ENCODE assay signal across 36 mouse cellular contexts in genomic region chr9:44440961-44441360, GRCm38 (mm10). TPM values are rescaled to one million over a fixed set of nuclear protein-coding genes. Genes with fewer than 3 reads are reported as not detected.
A peak's percentile ranks its signal among the peaks of the same experiment; 100 is the strongest.
DNase-seq lines count a peak whose midpoint lies in the region; TF ChIP-seq lines count a peak whose summit lies in the region.
"Had no signal": no experiment of that assay in that cellular context is flagged by ENCODE, and none has a peak within 500 bp of the region (broad histone marks: within the 10 kb centered on the region; RNA-seq: fewer than 3 reads in every experiment).

Foxr1 (minus strand) TSS chr9:44441136.

- H3K27ac ChIP-seq in ES-Bruce4 (ENCODE audit: insufficient read depth, low read length), result no peak within 1 kb of the TSS
- H3K27ac ChIP-seq: forebrain, embryonic 10.5 days; forebrain, embryonic 13.5 days; heart, adult 2 months; heart, embryonic 10.5 days; heart, embryonic 13.5 days; hindbrain, embryonic 12.5 days; hindbrain, embryonic 15.5 days had no signal

- H3K4me1 ChIP-seq in ES-Bruce4 (ENCODE audit: control insufficient read depth, insufficient read depth, low read length), result no peaks in the 10 kb centered on the region
- H3K4me1 ChIP-seq: forebrain, embryonic 13.5 days; heart, embryonic 10.5 days; heart, embryonic 13.5 days; hindbrain, embryonic 12.5 days; hindbrain, embryonic 15.5 days had no signal

- peak within 1 kb of the TSS; percentile 26 for H3K4me3 ChIP-seq in ES-Bruce4 (ENCODE audit: low read depth, low read length)
- H3K4me3 ChIP-seq: forebrain, embryonic 10.5 days; forebrain, embryonic 13.5 days; heart, adult 2 months; heart, embryonic 10.5 days; heart, embryonic 13.5 days; hindbrain, embryonic 12.5 days; hindbrain, embryonic 15.5 days had no signal

- no peaks in the 10 kb centered on the region for H3K27me3 ChIP-seq in ES-Bruce4 (ENCODE audit: control insufficient read depth, insufficient read depth, low read length, poor library complexity, severe bottlenecking)
- H3K27me3 ChIP-seq: forebrain, embryonic 13.5 days; heart, embryonic 13.5 days; hindbrain, embryonic 12.5 days; hindbrain, embryonic 15.5 days had no signal

- DNase-seq in A20 (ENCODE audit: low read depth, low spot score) (peak; percentile 74), R1 (ENCODE audit: low read depth, low spot score) (peak; percentile 91)
- DNase-seq in testis, postnatal 14 days (ENCODE audit: low spot score), result peak; percentile 64
- no peak for DNase-seq in urinary bladder, postnatal 36 days (ENCODE audit: low spot score in 2 of 2)
- DNase-seq in adrenal gland, adult 18-20 months (ENCODE audit: low spot score in 2 of 2), result no peak
- DNase-seq in kidney, postnatal 14 days, result no peak
- DNase-seq: adrenal gland, adult 2 months; adrenal gland, postnatal 14 days; cerebellum, adult 11-12 months; cerebellum, adult 8-10 months; cerebellum, postnatal 10 days; cerebellum, postnatal 36 days; embryo, embryonic 11 days; gastrocnemius, postnatal 10 days; gastrocnemius, postnatal 36 days; heart, adult 2 months; heart, postnatal 14 days; heart, postnatal 4 days had no signal

- H3K36me3 ChIP-seq in ES-Bruce4 (ENCODE audit: control insufficient read depth, insufficient read depth, low read length, poor library complexity, severe bottlenecking), result no peaks in the 10 kb centered on the region
- H3K36me3 ChIP-seq: forebrain, embryonic 10.5 days; G1E; heart, embryonic 10.5 days; heart, embryonic 13.5 days; hindbrain, embryonic 12.5 days; hindbrain, embryonic 15.5 days had no signal

- no peaks in the 10 kb centered on the region for H3K9me3 ChIP-seq in ES-Bruce4 (replicated peaks; ENCODE audit: control insufficient read depth, insufficient read depth, low read length, poor library complexity, severe bottlenecking)
- H3K9me3 ChIP-seq: forebrain, embryonic 13.5 days; G1E; heart, embryonic 10.5 days; heart, embryonic 13.5 days; hindbrain, embryonic 12.5 days; hindbrain, embryonic 15.5 days had no signal

- TF ChIP-seq POLR2A in ES-Bruce4 (IDR thresholded peaks at IDR 0.05; ENCODE audit: insufficient read depth, low read length), result no peak

- TF ChIP-seq CTCF in ES-Bruce4 (IDR thresholded peaks at IDR 0.05; ENCODE audit: low read depth, low read length), result no peak

- 0 out of 2 replicates have a peak within 1 kb of the TSS, but pooled peaks have one; percentile 3 for H3K9ac ChIP-seq in ES-Bruce4 (ENCODE audit: low read depth, poor library complexity, severe bottlenecking)
- H3K9ac ChIP-seq: forebrain, embryonic 13.5 days; heart, embryonic 13.5 days; hindbrain, embryonic 12.5 days; hindbrain, embryonic 15.5 days had no signal

- TF ChIP-seq EP300 in ES-Bruce4 (IDR thresholded peaks at IDR 0.05; ENCODE audit: insufficient read depth, low read depth, low read length), result no peak

RNA-seq across cellular contexts. Expression of gene Foxr1, which starts in this region (rescaled TPM):
- polyA plus RNA-seq in ES-Bruce4 (2011; ENCODE audit: insufficient read depth, insufficient read length, low read depth, missing spikeins), result 1.3 and 1.8 TPM in 2 replicates
- total RNA-seq in adrenal gland, adult 18-20 months (2021), result not detected
- total RNA-seq: adrenal gland, adult 2 months; adrenal gland, postnatal 14 days; adrenal gland, postnatal 4 days; gastrocnemius, adult 18-20 months; gastrocnemius, postnatal 10 days; gastrocnemius, postnatal 36 days; granulocyte monocyte progenitor cell, adult 5-6 weeks; heart, adult 2 months; heart, postnatal 14 days; heart, postnatal 4 days had no signal
- polyA plus RNA-seq: adrenal gland, adult 2 months; embryonic facial prominence, embryonic 11.5 days; embryonic facial prominence, embryonic 14.5 days; forebrain, embryonic 10.5 days; forebrain, embryonic 13.5 days; forebrain, embryonic 16.5 days; G1E; heart, adult 2 months; heart, embryonic 10.5 days; heart, embryonic 13.5 days; heart, embryonic 16.5 days; hindbrain, embryonic 12.5 days; hindbrain, embryonic 15.5 days; intestine, embryonic 14.5 days; intestine, postnatal 0 days; Patski had no signal

Comparison
In these comparisons a context has a peak if more than half of its experiments do, and no peak if none do; other contexts are left out.
1. DNase-seq: peak in A20 (single experiment), R1 (single experiment) and testis, postnatal 14 days (single experiment); none in urinary bladder, postnatal 36 days (0 of 2), adrenal gland, adult 18-20 months (0 of 2) and kidney, postnatal 14 days (single experiment).